Mouse (Mus musculus) duodenum, adult 2 months (tissue): ENCODE measurements around the gene Cacna2d4. TPM values are rescaled to one million over a fixed set of nuclear protein-coding genes. Genes with fewer than 3 reads are reported as not detected.

Source experiments
- polyA plus RNA-seq: library from polyadenylated mRNA; depleted of rRNA; stranded (reverse); fragments of >200 nt; gene quantifications from 2 replicates; pipeline ENCODE4 v1.2.3, GENCODE M21; 2012; ENCODE audit warnings: low replicate concordance; rRNA removed

The Cacna2d4 gene
- polyA plus RNA-seq, result 0.02 TPM in 1 of 2 replicates, not detected in the other

GRCm38 (mm10) chr6:119236241-119236640, at the start of gene Cacna2d4:
Cacna2d4 (plus strand) TSS chr6:119236526.

GRCm38 (mm10) chr6:119196382-119197305, 39.7 kb upstream of the Cacna2d4 start, which contains the start of gene Cacna1c:
Cacna1c (minus strand) TSS chr6:119196418.

GRCm38 (mm10) chr6:119330506-119330905, 94.2 kb downstream of the Cacna2d4 start, which contains the start of gene Lrtm2:
Lrtm2 (minus strand) TSS chr6:119330766.

Other genes starting within 250 kb of the Cacna2d4 start
- gene Dcp1b, start 61.3 kb upstream of the Cacna2d4 start, polyA plus RNA-seq, result 8.5 and 11.5 TPM in 2 replicates
- 1.5 and 2.8 TPM in 2 replicates for gene Cacna1c, start 40.1 kb upstream of the Cacna2d4 start, polyA plus RNA-seq
- 0.05 TPM in 2 replicates for gene Lrtm2, start 94.2 kb downstream of the Cacna2d4 start, polyA plus RNA-seq
- 88.2 and 96.2 TPM in 2 replicates for gene Adipor2, start 181.2 kb downstream of the Cacna2d4 start, polyA plus RNA-seq
- 64.5 and 88.5 TPM in 2 replicates for gene Fbxl14, start 243.1 kb downstream of the Cacna2d4 start, polyA plus RNA-seq